Mouse (Mus musculus): ENCODE measurements around the gene Vps37c. TPM values are rescaled to one million over a fixed set of nuclear protein-coding genes. Genes with fewer than 3 reads are reported as not detected.

Gene Vps37c
- total and polyA plus RNA-seq, 3 experiments: 8.1 to 11.9 TPM; not detected in 1

DNA sequence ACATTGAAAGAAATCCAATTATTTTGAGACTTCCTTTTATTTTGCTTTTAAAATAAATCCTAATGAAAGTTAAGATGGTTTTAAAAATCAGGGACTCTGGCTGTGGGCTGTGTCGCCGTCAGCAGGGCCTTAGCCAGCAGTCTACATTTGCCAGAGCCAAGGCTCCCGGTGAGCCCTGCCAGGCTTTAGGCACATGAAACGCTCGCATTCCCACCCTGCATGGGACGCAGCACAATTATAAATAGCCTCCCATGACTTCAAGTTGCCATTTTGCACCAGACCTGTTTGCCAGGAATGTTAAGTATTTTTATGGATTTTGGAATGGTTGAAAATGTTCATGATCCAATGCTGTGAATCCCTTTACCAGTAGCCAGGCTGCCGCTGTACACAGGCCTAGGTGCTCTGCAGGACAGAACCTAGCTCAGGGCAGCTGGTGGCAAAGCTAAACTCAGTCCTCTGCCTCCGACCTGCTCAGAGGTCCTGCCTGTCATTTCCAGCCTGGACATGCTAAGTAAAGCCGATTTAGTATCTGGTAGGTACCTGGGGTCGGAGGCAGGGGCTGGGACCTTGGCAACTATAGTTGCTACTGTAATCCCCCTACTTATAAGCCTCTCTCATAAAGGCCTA, 45.1 kb downstream of the Vps37c start:
- no peak overlapping the region for H3K27ac ChIP-seq (ENCODE audit: control insufficient read depth, low read depth, low read length)
- no peaks in the 10 kb centered on the region for H3K9me3 ChIP-seq (replicated peaks; ENCODE audit: insufficient read depth, low read length)
- no peak overlapping the region for H3K9ac ChIP-seq (ENCODE audit: control insufficient read depth, low read depth, low read length, poor library complexity, severe bottlenecking)
- no peaks in the 10 kb centered on the region for H3K4me1 ChIP-seq (ENCODE audit: control insufficient read depth in 1 of 2, insufficient read depth in 2 of 2, low read length in 2 of 2)
- H3K27me3 ChIP-seq (ENCODE audit: control insufficient read depth in 1 of 2, insufficient read depth in 2 of 2, low read length in 2 of 2): no peaks in the 10 kb centered on the region; a peak in 1 of 4 replicates
- no peak overlapping the region for H3K4me3 ChIP-seq (ENCODE audit: control insufficient read depth in 1 of 2, insufficient read depth in 1 of 2, low read depth in 2 of 2, low read length in 2 of 2)
- DNase-seq (ENCODE audit: low read depth, low spot score): no peak
- TF ChIP-seq ETS1 (IDR thresholded peaks at IDR 0.05; ENCODE audit: low read depth, low read length): no peak
- TF ChIP-seq MAX (IDR thresholded peaks at IDR 0.05; ENCODE audit: low read length): no peak
- TF ChIP-seq MXI1 (IDR thresholded peaks at IDR 0.05; ENCODE audit: low read depth, low read length): no peak
- no peak for TF ChIP-seq UBTF (IDR thresholded peaks at IDR 0.05; ENCODE audit: borderline replicate concordance, insufficient read depth, low read depth, low read length)
- TF ChIP-seq HCFC1 (IDR thresholded peaks at IDR 0.05; ENCODE audit: low read depth, low read length): no peak
- no peak for TF ChIP-seq ZNF384 (IDR thresholded peaks at IDR 0.05; ENCODE audit: low read depth, low read length)
- TF ChIP-seq TBP (IDR thresholded peaks at IDR 0.05; ENCODE audit: low read depth, low read length): no peak
- TF ChIP-seq ZKSCAN1 (IDR thresholded peaks at IDR 0.05; ENCODE audit: low read depth, low read length): no peak
- no peak for TF ChIP-seq BHLHE40 (IDR thresholded peaks at IDR 0.05; ENCODE audit: borderline replicate concordance, low read depth, low read length)
- no peak for TF ChIP-seq SMC3 (IDR thresholded peaks at IDR 0.05; ENCODE audit: low read depth, low read length)
- TF ChIP-seq RCOR1 (IDR thresholded peaks at IDR 0.05; ENCODE audit: low read depth, low read length): no peak
- TF ChIP-seq USF2 (IDR thresholded peaks at IDR 0.05; ENCODE audit: borderline replicate concordance in 1 of 2, insufficient read depth in 1 of 2, low read depth in 1 of 2, low read length in 2 of 2): no peak
- no peaks in the 10 kb centered on the region for H3K36me3 ChIP-seq (ENCODE audit: control insufficient read depth in 1 of 2, insufficient read depth in 2 of 2, low read length in 2 of 2)
- H3K79me2 ChIP-seq (ENCODE audit: control insufficient read depth, insufficient read depth, low read length, poor library complexity): no peaks in the 10 kb centered on the region

DNA sequence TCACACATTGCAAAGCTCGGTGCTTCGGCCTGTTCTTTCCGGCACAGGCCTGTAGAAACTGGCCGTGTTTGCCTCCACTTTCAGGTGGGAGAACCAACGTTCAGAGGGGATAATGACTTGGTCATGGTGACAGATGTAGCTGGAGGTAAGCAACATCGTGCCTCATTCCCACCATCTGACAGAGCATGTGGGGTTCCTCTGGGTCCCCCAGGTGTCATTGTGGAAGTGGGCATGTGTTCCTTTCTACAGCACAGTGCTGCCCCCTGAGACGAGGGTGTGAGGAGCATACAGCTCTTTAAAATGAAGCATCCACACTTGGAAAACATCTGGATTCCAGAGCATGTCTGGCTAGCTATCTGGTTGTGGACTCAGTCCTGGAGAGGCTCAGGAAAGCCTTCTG, 46.0 kb downstream of the Vps37c start:
- DNase-seq (ENCODE audit: low read depth, low spot score): no peak
- Histone ChIP-seq H3K27me3 (ENCODE audit: control insufficient read depth in 1 of 2, insufficient read depth in 2 of 2, low read length in 2 of 2) (no peaks in the 10 kb centered on the region; a peak in 1 of 4 replicates), H3K9ac (ENCODE audit: control insufficient read depth, low read depth, low read length, poor library complexity, severe bottlenecking) (no peak overlapping the region), H3K36me3 (ENCODE audit: control insufficient read depth in 1 of 2, insufficient read depth in 2 of 2, low read length in 2 of 2) (no peaks in the 10 kb centered on the region), H3K4me1 (ENCODE audit: control insufficient read depth in 1 of 2, insufficient read depth in 2 of 2, low read length in 2 of 2) (no peaks in the 10 kb centered on the region), H3K9me3 (replicated peaks; ENCODE audit: insufficient read depth, low read length) (no peaks in the 10 kb centered on the region), H3K4me3 (ENCODE audit: control insufficient read depth in 1 of 2, insufficient read depth in 1 of 2, low read depth in 2 of 2, low read length in 2 of 2) (no peak overlapping the region), H3K79me2 (ENCODE audit: control insufficient read depth, insufficient read depth, low read length, poor library complexity) (no peaks in the 10 kb centered on the region), H3K27ac (ENCODE audit: control insufficient read depth, low read depth, low read length) (no peak overlapping the region)
- TF ChIP-seq POLR2AphosphoS2 (IDR thresholded peaks at IDR 0.05; ENCODE audit: low read length) (no peak), NRF1 (IDR thresholded peaks at IDR 0.05; ENCODE audit: insufficient read depth, low read depth, low read length, poor library complexity, severe bottlenecking) (no peak), ELF1 (IDR thresholded peaks at IDR 0.05; ENCODE audit: low read depth, low read length) (no peak), BHLHE40 (IDR thresholded peaks at IDR 0.05; ENCODE audit: borderline replicate concordance, low read depth, low read length) (no peak), GABPA (IDR thresholded peaks at IDR 0.05; ENCODE audit: low read depth, low read length) (no peak), CHD1 (IDR thresholded peaks at IDR 0.05; ENCODE audit: low read depth, low read length) (no peak), E2F4 (IDR thresholded peaks at IDR 0.05; ENCODE audit: borderline replicate concordance, low read depth, low read length) (no peak)

Measured in MEL (cell line).